Mouse (Mus musculus) activated CD4-positive, CD25-positive, alpha-beta regulatory T cell, adult 4 months (primary cell): Measurements from ENCODE around the gene Spata31. TPM values are rescaled to one million over a fixed set of nuclear protein-coding genes. Genes with fewer than 3 reads are reported as not detected.

Experiments
- ATAC-seq: one replicate; pipeline ENCODE4 v1.8.0; 2017
- polyA plus RNA-seq, 2 experiments: library from polyadenylated mRNA; unstranded; fragments of 100-300 nt; shearing (Covaris generic); gene quantifications; one replicate each; pipeline ENCODE4 v1.2.1; 2017

Gene Spata31
- not detected for polyA plus RNA-seq

GRCm38 (mm10) chr13:64917191-64917590, at the start of gene Spata31:
Gene Spata31 (plus strand): TSS chr13:64917406.
- ATAC-seq, result no peak

- no peak for ATAC-seq
Measured at GRCm38 (mm10) chr13:64903132-64903531, 14.1 kb upstream of the Spata31 start.

- ATAC-seq, result no peak
Measured at GRCm38 (mm10) chr13:64903585-64904208, 13.5 kb upstream of the Spata31 start, which contains the start of gene Cntnap3. Gene Cntnap3 (minus strand): TSS chr13:64903955.

Other genes with a start within 250 kb of the Spata31 start
- gene Cntnap3, start 13.5 kb upstream of the Spata31 start, polyA plus RNA-seq, result not detected
- not detected for gene Spata31d1c, start 115.7 kb downstream of the Spata31 start, polyA plus RNA-seq
- not detected for gene Prss47, start 135.4 kb downstream of the Spata31 start, polyA plus RNA-seq
- gene Mfsd14b, start 195.6 kb downstream of the Spata31 start, polyA plus RNA-seq, result 10 to 100 TPM; 19.7 to 23.2 TPM
- not detected for gene Olfr465-ps1, start 220.7 kb downstream of the Spata31 start, polyA plus RNA-seq
- gene Olfr466, start 232.8 kb downstream of the Spata31 start, polyA plus RNA-seq, result not detected